Mouse (Mus musculus) olfactory bulb, adult 2 months (tissue): ENCODE data around the gene Alyref2.

ENCODE experiments used
- CTCF ChIP-seq: fragments of 200-500 bp; IDR thresholded peaks from 2 replicates; pipeline ENCODE4 v1.5.1; 2012; ENCODE audit warnings: low read depth, mild to moderate bottlenecking, low read length, moderate library complexity; ENCODE audit not compliant: insufficient read depth
- POLR2A ChIP-seq: fragments of 200-500 bp; IDR thresholded peaks from 2 replicates; pipeline ENCODE4 v1.6.1; 2012; ENCODE audit warnings: mild to moderate bottlenecking, low read depth, low read length, moderate library complexity; ENCODE audit not compliant: insufficient read depth

- no peak for TF ChIP-seq POLR2A
- no peak for TF ChIP-seq CTCF
Measured at GRCm38 (mm10) chr1:171454926-171455325, 48.4 kb upstream of the Alyref2 start.
